Mouse (Mus musculus): ENCODE data around the gene Parva. TPM values are rescaled to one million over a fixed set of nuclear protein-coding genes. Genes with fewer than 3 reads are reported as not detected.

The Parva gene
- polyA plus RNA-seq, 1 experiment from 2014 or later: 80.0 TPM

- no peak overlapping the region for H3K9ac ChIP-seq (ENCODE audit: low read depth, low read length)
- H3K4me2 ChIP-seq (ENCODE audit: low read depth, low read length): no peak overlapping the region
- H3K36me3 ChIP-seq (ENCODE audit: control insufficient read depth, insufficient read depth, low read length): no peaks in the 10 kb centered on the region
- peak; percentile 44; the same call in 1 of the 2 replicates for ATAC-seq
- H3K27ac ChIP-seq (ENCODE audit: low read length): no peak overlapping the region
- H3K4me1 ChIP-seq (ENCODE audit: control insufficient read depth, insufficient read depth, low read length): peaks cover 11% of the 10 kb centered on the region
- H3K9me3 ChIP-seq (ENCODE audit: control insufficient read depth, low read length): no peaks in the 10 kb centered on the region
- H3K27me3 ChIP-seq (replicated peaks; ENCODE audit: control insufficient read depth, insufficient read depth, low read length): no peaks in the 10 kb centered on the region
- WGBS: 39% methylated on average over 6 of the region's 6 CpGs
- H3K4me3 ChIP-seq (ENCODE audit: low read length): no peak overlapping the region
These were observed 101.5 kb downstream of the Parva start for GRCm38 (mm10) chr7:112528582-112529360.

GRCm38 (mm10) chr7:112530924-112531323 is 103.6 kb downstream of the Parva start:
- no peaks in the 10 kb centered on the region for H3K9me3 ChIP-seq (ENCODE audit: control insufficient read depth, low read length)
- H3K4me3 ChIP-seq (ENCODE audit: low read length): no peak overlapping the region
- H3K36me3 ChIP-seq (ENCODE audit: control insufficient read depth, insufficient read depth, low read length): no peaks in the 10 kb centered on the region
- no peaks in the 10 kb centered on the region for H3K27me3 ChIP-seq (replicated peaks; ENCODE audit: control insufficient read depth, insufficient read depth, low read length)
- 64% methylated on average over 5 of the region's 5 CpGs for WGBS
- peaks cover 28% of the 10 kb centered on the region for H3K4me1 ChIP-seq (ENCODE audit: control insufficient read depth, insufficient read depth, low read length)
- ATAC-seq: no peak
- no peak overlapping the region for H3K27ac ChIP-seq (ENCODE audit: low read length)
- no peak overlapping the region for H3K9ac ChIP-seq (ENCODE audit: low read depth, low read length)
- no peak overlapping the region for H3K4me2 ChIP-seq (ENCODE audit: low read depth, low read length)

- no peak overlapping the region for H3K4me2 ChIP-seq (ENCODE audit: low read depth, low read length)
- H3K9me3 ChIP-seq (ENCODE audit: control insufficient read depth, low read length): no peaks in the 10 kb centered on the region
- H3K27me3 ChIP-seq (replicated peaks; ENCODE audit: control insufficient read depth, insufficient read depth, low read length): no peaks in the 10 kb centered on the region
- H3K4me1 ChIP-seq (ENCODE audit: control insufficient read depth, insufficient read depth, low read length): peaks cover 18% of the 10 kb centered on the region
- ATAC-seq: no peak
- no peak overlapping the region for H3K9ac ChIP-seq (ENCODE audit: low read depth, low read length)
- H3K27ac ChIP-seq (ENCODE audit: low read length): peak overlapping the region; percentile 79
- 74% methylated on average over 3 of the region's 3 CpGs for WGBS
- H3K4me3 ChIP-seq (ENCODE audit: low read length): no peak overlapping the region
- H3K36me3 ChIP-seq (ENCODE audit: control insufficient read depth, insufficient read depth, low read length): no peaks in the 10 kb centered on the region
These were observed 106.8 kb downstream of the Parva start for GRCm38 (mm10) chr7:112534148-112534547.

- Histone ChIP-seq H3K4me3 (ENCODE audit: low read length) (no peak overlapping the region), H3K9ac (ENCODE audit: low read depth, low read length) (peak overlapping the region; percentile 41), H3K4me1 (ENCODE audit: control insufficient read depth, insufficient read depth, low read length) (peaks cover 18% of the 10 kb centered on the region), H3K27me3 (replicated peaks; ENCODE audit: control insufficient read depth, insufficient read depth, low read length) (no peaks in the 10 kb centered on the region), H3K27ac (ENCODE audit: low read length) (peak overlapping the region; percentile 79), H3K9me3 (ENCODE audit: control insufficient read depth, low read length) (no peaks in the 10 kb centered on the region), H3K36me3 (ENCODE audit: control insufficient read depth, insufficient read depth, low read length) (no peaks in the 10 kb centered on the region), H3K4me2 (ENCODE audit: low read depth, low read length) (no peak overlapping the region)
- peak; percentile 90 for ATAC-seq
- WGBS: 17% methylated on average over 16 of the region's 16 CpGs
These were observed 108.2 kb downstream of the Parva start for GRCm38 (mm10) chr7:112535408-112535921.

GRCm38 (mm10) chr7:112549136-112549535 is 121.8 kb downstream of the Parva start:
- peaks cover 8% of the 10 kb centered on the region; the same call in 1 of the 2 replicates for H3K36me3 ChIP-seq (ENCODE audit: control insufficient read depth, insufficient read depth, low read length)

GRCm38 (mm10) chr7:112561504-112561903 is 134.2 kb downstream of the Parva start:
- no peak for ATAC-seq

More at GRCm38 (mm10) chr7:112549136-112549535, 121.8 kb downstream of the Parva start:
- Histone ChIP-seq H3K27ac (ENCODE audit: low read length) (no peak overlapping the region), H3K9me3 (ENCODE audit: control insufficient read depth, low read length) (no peaks in the 10 kb centered on the region), H3K9ac (ENCODE audit: low read depth, low read length) (no peak overlapping the region), H3K27me3 (replicated peaks; ENCODE audit: control insufficient read depth, insufficient read depth, low read length) (no peaks in the 10 kb centered on the region), H3K4me1 (ENCODE audit: control insufficient read depth, insufficient read depth, low read length) (no peaks in the 10 kb centered on the region), H3K4me2 (ENCODE audit: low read depth, low read length) (no peak overlapping the region), H3K4me3 (ENCODE audit: low read length) (no peak overlapping the region)
- 80% methylated on average over 3 of the region's 3 CpGs for WGBS
- no peak for ATAC-seq

GRCm38 (mm10) chr7:112567004-112567403 is 139.7 kb downstream of the Parva start:
- Histone ChIP-seq H3K4me2 (ENCODE audit: low read depth, low read length) (no peak overlapping the region), H3K36me3 (ENCODE audit: control insufficient read depth, insufficient read depth, low read length) (0 out of 2 replicates have a peak, but pooled peaks cover 3% of the 10 kb centered on the region), H3K4me3 (ENCODE audit: low read length) (no peak overlapping the region), H3K4me1 (ENCODE audit: control insufficient read depth, insufficient read depth, low read length) (no peaks in the 10 kb centered on the region), H3K9ac (ENCODE audit: low read depth, low read length) (no peak overlapping the region), H3K27me3 (replicated peaks; ENCODE audit: control insufficient read depth, insufficient read depth, low read length) (no peaks in the 10 kb centered on the region), H3K9me3 (ENCODE audit: control insufficient read depth, low read length) (no peaks in the 10 kb centered on the region), H3K27ac (ENCODE audit: low read length) (no peak overlapping the region)
- ATAC-seq: no peak
- WGBS: 95% methylated on average over 4 of the region's 4 CpGs

More at GRCm38 (mm10) chr7:112561504-112561903, 134.2 kb downstream of the Parva start:
- Histone ChIP-seq H3K36me3 (ENCODE audit: control insufficient read depth, insufficient read depth, low read length) (0 out of 2 replicates have a peak, but pooled peaks cover 3% of the 10 kb centered on the region), H3K4me2 (ENCODE audit: low read depth, low read length) (no peak overlapping the region), H3K9ac (ENCODE audit: low read depth, low read length) (no peak overlapping the region), H3K27ac (ENCODE audit: low read length) (no peak overlapping the region), H3K4me1 (ENCODE audit: control insufficient read depth, insufficient read depth, low read length) (no peaks in the 10 kb centered on the region), H3K9me3 (ENCODE audit: control insufficient read depth, low read length) (no peaks in the 10 kb centered on the region), H3K4me3 (ENCODE audit: low read length) (no peak overlapping the region), H3K27me3 (replicated peaks; ENCODE audit: control insufficient read depth, insufficient read depth, low read length) (no peaks in the 10 kb centered on the region)
- 83% methylated on average over 3 of the region's 3 CpGs for WGBS

GRCm38 (mm10) chr7:112568961-112569360 is 141.7 kb downstream of the Parva start:
- Histone ChIP-seq H3K9me3 (ENCODE audit: control insufficient read depth, low read length) (no peaks in the 10 kb centered on the region), H3K27me3 (replicated peaks; ENCODE audit: control insufficient read depth, insufficient read depth, low read length) (no peaks in the 10 kb centered on the region), H3K27ac (ENCODE audit: low read length) (no peak overlapping the region), H3K36me3 (ENCODE audit: control insufficient read depth, insufficient read depth, low read length) (no peaks in the 10 kb centered on the region), H3K9ac (ENCODE audit: low read depth, low read length) (no peak overlapping the region), H3K4me3 (ENCODE audit: low read length) (no peak overlapping the region), H3K4me1 (ENCODE audit: control insufficient read depth, insufficient read depth, low read length) (no peaks in the 10 kb centered on the region), H3K4me2 (ENCODE audit: low read depth, low read length) (no peak overlapping the region)
- WGBS: 64% methylated on average over 5 of the region's 5 CpGs
- ATAC-seq: no peak

- no peak overlapping the region for H3K4me2 ChIP-seq (ENCODE audit: low read depth, low read length)
- 81% methylated on average over 6 of the region's 6 CpGs for WGBS
- H3K9ac ChIP-seq (ENCODE audit: low read depth, low read length): no peak overlapping the region
These were observed 154.3 kb downstream of the Parva start for GRCm38 (mm10) chr7:112581621-112582020.

More at GRCm38 (mm10) chr7:112581621-112582020, 154.3 kb downstream of the Parva start:
- Histone ChIP-seq H3K36me3 (ENCODE audit: control insufficient read depth, insufficient read depth, low read length) (peaks cover 13% of the 10 kb centered on the region), H3K9me3 (ENCODE audit: control insufficient read depth, low read length) (peaks cover 4% of the 10 kb centered on the region; the same call in 1 of the 2 replicates), H3K4me1 (ENCODE audit: control insufficient read depth, insufficient read depth, low read length) (no peaks in the 10 kb centered on the region), H3K27ac (ENCODE audit: low read length) (no peak overlapping the region), H3K4me3 (ENCODE audit: low read length) (no peak overlapping the region), H3K27me3 (replicated peaks; ENCODE audit: control insufficient read depth, insufficient read depth, low read length) (no peaks in the 10 kb centered on the region)
- ATAC-seq: no peak

Measured in intestine, embryonic 16.5 days (tissue).